Mouse (Mus musculus) liver, embryonic 16.5 days (tissue): ENCODE data around the gene Defa23. TPM values are rescaled to one million over a fixed set of nuclear protein-coding genes. Genes with fewer than 3 reads are reported as not detected.
"Not testable (repeated sequence)": the region's sequence is repeated elsewhere in the genome, so short reads cannot be mapped to it uniquely, and the experiment has no call there.

Experiments used
- ATAC-seq: fragments of 200-750 bp; cut with Nextera tagmentation; 2 replicates; pipeline ENCODE4 v1.8.0; 2017; ENCODE audit warnings: low read depth, mild to moderate bottlenecking, moderate number of reproducible peaks, moderate library complexity
- H3K27ac ChIP-seq: fragments of 300-500 bp; sonication (generic); 2 replicates; pipeline ENCODE4 v1.5.1; 2014; ENCODE audit warnings: mild to moderate bottlenecking, low read length
- H3K27me3 ChIP-seq: fragments of 300-500 bp; sonication (generic); 2 replicates; pipeline ENCODE4 v1.6.1; 2014; ENCODE audit warnings: low read depth, low read length, mixed read lengths; ENCODE audit not compliant: control insufficient read depth, insufficient read depth
- H3K36me3 ChIP-seq: fragments of 300-500 bp; sonication (generic); 2 replicates; pipeline ENCODE4 v1.6.1; 2014; ENCODE audit warnings: mild to moderate bottlenecking; ENCODE audit not compliant: control insufficient read depth, insufficient read depth
- H3K4me1 ChIP-seq: fragments of 300-500 bp; sonication (generic); 2 replicates; pipeline ENCODE4 v1.6.1; 2014; ENCODE audit warnings: low read depth, low read length, mixed read lengths; ENCODE audit not compliant: control insufficient read depth
- H3K4me2 ChIP-seq: fragments of 300-500 bp; sonication (generic); 2 replicates; pipeline ENCODE4 v1.6.1; 2014; ENCODE audit warnings: low read depth, low read length, mixed read lengths
- H3K4me3 ChIP-seq: fragments of 300-500 bp; sonication (generic); 2 replicates; pipeline ENCODE4 v1.5.1; 2014; ENCODE audit warnings: low read depth, mild to moderate bottlenecking, low read length
- H3K9ac ChIP-seq: fragments of 300-500 bp; sonication (generic); 2 replicates; pipeline ENCODE4 v1.6.1; 2014; ENCODE audit warnings: low read depth, low read length
- H3K9me3 ChIP-seq: fragments of 300-500 bp; sonication (generic); replicated peaks from 2 replicates; pipeline ENCODE4 v1.6.1; 2016; ENCODE audit warnings: low read length; ENCODE audit not compliant: control insufficient read depth
- WGBS: fragments of 180-500 bp; shearing (Covaris S2); extraction: QIAGEN DNeasy Blood & Tissue Kit; methylation state at CpG from one replicate; pipeline ENCODE4 v1.1.7; 2014; ENCODE audit not compliant: insufficient replicate concordance; 5-methylcytosine and 5-hydroxymethylcytosine counted together
- polyA plus RNA-seq: library from polyadenylated mRNA; unstranded; fragments of >200 nt; fragmentation: Nextera tagmentation; extraction: Ambion mirVana; gene quantifications from 2 replicates; pipeline ENCODE4 v1.2.1, GENCODE M21; 2015

Gene Defa23
- polyA plus RNA-seq, result not detected in 2 replicates

- ATAC-seq, H3K36me3 ChIP-seq, H3K9ac ChIP-seq, H3K9me3 ChIP-seq, H3K4me3 ChIP-seq, H3K4me2 ChIP-seq, H3K27ac ChIP-seq, H3K4me1 ChIP-seq, H3K27me3 ChIP-seq: not testable (repeated sequence)
- WGBS, result no CpG with 5 or more reads among the region's 1 CpGs
Observed at GRCm38 (mm10) chr8:21054747-21055146, at the start of gene Defa23. Defa23 (plus strand) TSS chr8:21055047.

DNA sequence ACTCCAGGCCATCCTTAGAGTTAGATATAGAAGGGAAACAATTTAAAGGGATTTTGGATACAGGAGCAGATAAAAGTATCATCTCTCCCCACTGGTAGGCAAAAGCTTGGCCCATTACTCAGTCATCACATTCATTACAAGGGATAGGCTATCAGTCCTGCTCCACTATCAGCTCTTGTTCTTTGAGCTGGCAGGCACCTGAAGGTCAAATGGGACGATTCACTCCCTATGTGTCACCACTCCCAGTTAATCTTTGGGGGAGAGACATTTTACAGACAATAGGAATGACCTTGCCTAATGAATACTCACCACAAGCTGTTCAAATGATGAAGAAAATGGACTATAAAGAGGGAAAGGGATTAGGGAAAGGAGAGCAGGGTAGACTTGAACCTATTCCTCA, 48.0 kb upstream of the Defa23 start:
- no peak overlapping the region for H3K9ac ChIP-seq
- H3K4me2 ChIP-seq, result no peak overlapping the region
- no peaks in the 10 kb centered on the region for H3K9me3 ChIP-seq
- no peaks in the 10 kb centered on the region for H3K27me3 ChIP-seq
- no peaks in the 10 kb centered on the region for H3K36me3 ChIP-seq
- H3K4me1 ChIP-seq, result no peaks in the 10 kb centered on the region
- no peak overlapping the region for H3K4me3 ChIP-seq
- H3K27ac ChIP-seq, result no peak overlapping the region
- 12% methylated on average over 1 of the region's 1 CpGs for WGBS
- no peak for ATAC-seq

DNA sequence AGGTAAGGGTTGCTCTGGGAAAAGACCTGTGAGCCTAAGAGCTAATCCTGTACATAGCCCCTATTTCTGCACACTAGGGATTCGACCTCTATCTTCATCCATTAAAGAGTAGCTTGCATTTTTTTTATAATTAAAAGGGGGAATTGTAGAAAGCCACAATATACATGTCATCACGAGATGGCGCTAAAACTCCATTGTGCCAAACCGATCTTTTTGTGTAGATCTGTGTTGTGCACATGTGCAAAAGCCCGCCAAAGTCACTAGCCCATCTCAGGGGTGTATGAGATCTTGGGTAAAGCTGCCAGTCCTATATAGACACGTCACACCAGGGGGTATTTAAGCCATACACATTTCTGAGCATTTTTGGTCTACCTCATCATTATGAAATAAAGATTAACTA, 46.3 kb upstream of the Defa23 start:
- H3K4me3 ChIP-seq, ATAC-seq, H3K27me3 ChIP-seq, H3K27ac ChIP-seq, H3K4me1 ChIP-seq, H3K9me3 ChIP-seq, H3K36me3 ChIP-seq, H3K4me2 ChIP-seq, H3K9ac ChIP-seq: not testable (repeated sequence)
- 29% methylated on average over 6 of the region's 6 CpGs for WGBS

DNA sequence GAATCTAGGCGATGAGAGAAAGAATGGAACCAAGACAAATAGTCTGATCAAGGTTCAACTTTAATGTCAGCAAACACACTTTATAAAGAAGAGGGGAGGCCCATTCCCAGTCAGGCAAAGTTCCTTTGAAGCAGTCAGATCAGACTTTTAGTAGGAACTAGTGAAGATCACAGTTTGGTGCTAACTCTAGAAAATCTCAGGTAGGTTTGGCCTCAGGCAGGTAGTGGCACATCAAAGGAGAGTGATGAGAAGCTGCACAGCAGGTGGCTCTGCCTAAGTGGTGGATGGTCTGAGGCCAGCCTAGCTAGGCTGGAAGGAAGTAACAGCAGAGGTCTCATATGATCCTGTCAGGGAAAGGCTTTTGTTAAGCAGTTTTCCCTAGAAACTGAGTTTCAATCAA, 44.3 kb upstream of the Defa23 start:
- H3K27ac ChIP-seq, H3K36me3 ChIP-seq: not testable (repeated sequence)

GRCm38 (mm10) chr8:21025245-21025644, 29.6 kb upstream of the Defa23 start, which contains the start of gene Defa21:
Defa21 (plus strand) TSS chr8:21025545.
- ATAC-seq, H3K36me3 ChIP-seq, H3K9me3 ChIP-seq, H3K4me1 ChIP-seq, H3K9ac ChIP-seq, H3K27me3 ChIP-seq, H3K27ac ChIP-seq, H3K4me3 ChIP-seq, H3K4me2 ChIP-seq: not testable (repeated sequence)
- no CpG with 5 or more reads among the region's 1 CpGs for WGBS

More for the DNA sequence above, 44.3 kb upstream of the Defa23 start:
- not testable (repeated sequence) for H3K4me2 ChIP-seq, H3K9me3 ChIP-seq, H3K4me1 ChIP-seq, H3K4me3 ChIP-seq, ATAC-seq, H3K9ac ChIP-seq, H3K27me3 ChIP-seq
- WGBS, result 52% methylated on average over 1 of the region's 1 CpGs

- 56% methylated on average over 1 of the region's 1 CpGs for WGBS
- not testable (repeated sequence) for ATAC-seq
Observed at GRCm38 (mm10) chr8:21064738-21065137, 9.9 kb downstream of the Defa23 start, which contains the start of gene Defa35. Defa35 (plus strand) TSS chr8:21065038.

DNA sequence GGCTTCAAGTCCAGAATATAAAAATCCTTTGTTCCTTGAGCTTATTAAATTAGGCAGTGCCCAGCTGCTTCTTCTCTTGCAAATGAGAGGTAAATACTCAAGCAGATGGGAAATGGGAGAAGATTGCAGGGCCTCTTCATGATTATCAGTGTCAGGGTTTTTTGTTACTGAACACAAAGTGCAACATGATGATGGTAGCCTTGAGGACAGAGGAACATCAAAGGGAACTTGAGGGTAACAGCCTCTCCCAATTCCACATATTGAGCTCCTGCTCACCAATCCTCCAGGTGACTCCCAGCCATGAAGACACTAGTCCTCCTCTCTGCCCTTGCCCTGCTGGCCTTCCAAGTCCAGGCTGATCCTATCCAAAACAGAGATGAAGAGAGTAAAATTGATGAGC, 29.3 kb downstream of the Defa23 start, which contains the start of gene Defa25:
Defa25 (plus strand) TSS at position 301 of the 400 bp plus-strand sequence.
- not testable (repeated sequence) for H3K4me1 ChIP-seq, H3K9ac ChIP-seq, ATAC-seq, H3K36me3 ChIP-seq, H3K27ac ChIP-seq, H3K27me3 ChIP-seq, H3K4me2 ChIP-seq, H3K9me3 ChIP-seq, H3K4me3 ChIP-seq

More at GRCm38 (mm10) chr8:21064738-21065137, 9.9 kb downstream of the Defa23 start, which contains the start of gene Defa35:
- not testable (repeated sequence) for H3K36me3 ChIP-seq, H3K27ac ChIP-seq, H3K4me2 ChIP-seq, H3K4me1 ChIP-seq, H3K27me3 ChIP-seq, H3K4me3 ChIP-seq, H3K9ac ChIP-seq, H3K9me3 ChIP-seq

DNA sequence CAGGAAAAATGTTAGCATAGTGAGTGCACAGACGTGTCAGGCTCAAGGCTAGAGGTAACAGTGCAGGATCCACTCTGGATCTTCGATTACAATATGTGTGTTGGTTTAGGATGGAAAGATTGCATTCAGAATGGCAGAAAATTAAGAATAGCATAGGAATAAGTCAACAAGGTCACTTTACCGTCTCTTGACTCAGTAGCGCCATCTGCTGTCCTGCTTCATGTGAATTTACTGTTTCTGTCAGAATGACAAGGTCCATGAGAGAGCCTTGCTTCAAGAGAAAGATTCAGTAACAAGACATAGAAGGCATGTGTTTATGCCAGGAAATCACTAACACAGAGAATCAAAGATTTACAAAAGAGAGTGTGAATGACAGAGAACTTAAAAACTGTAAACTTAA, 38.3 kb downstream of the Defa23 start:
- H3K4me2 ChIP-seq, result no peak overlapping the region
- no peak overlapping the region for H3K4me3 ChIP-seq
- H3K4me1 ChIP-seq, result no peaks in the 10 kb centered on the region
- 30% methylated on average over 4 of the region's 4 CpGs for WGBS
- no peak for ATAC-seq
- H3K27me3 ChIP-seq, result no peaks in the 10 kb centered on the region
- no peaks in the 10 kb centered on the region for H3K9me3 ChIP-seq
- H3K9ac ChIP-seq, result no peak overlapping the region
- H3K27ac ChIP-seq, result no peak overlapping the region
- H3K36me3 ChIP-seq, result no peaks in the 10 kb centered on the region

- WGBS, result no CpG with 5 or more reads among the region's 2 CpGs
- H3K4me3 ChIP-seq, result not testable (repeated sequence)
Observed at GRCm38 (mm10) chr8:21095950-21096349, 41.1 kb downstream of the Defa23 start, which contains the start of gene Gm14851. Gm14851 (minus strand) TSS chr8:21096050.

More at GRCm38 (mm10) chr8:21095950-21096349, 41.1 kb downstream of the Defa23 start, which contains the start of gene Gm14851:
- H3K4me2 ChIP-seq, ATAC-seq, H3K4me1 ChIP-seq, H3K36me3 ChIP-seq, H3K27ac ChIP-seq, H3K9me3 ChIP-seq, H3K9ac ChIP-seq, H3K27me3 ChIP-seq: not testable (repeated sequence)
